Mouse (Mus musculus) E14TG2a.4 (cell line): ENCODE results near the gene Chgb.

ENCODE experiments used
- CTCF ChIP-seq: conservative IDR thresholded peaks from 2 replicates; pipeline ENCODE4 v1.5.1; 2014; ENCODE audit warnings: low read length
- NANOG ChIP-seq: IDR thresholded peaks from 2 replicates; pipeline ENCODE4 v1.6.1; 2014; ENCODE audit warnings: borderline replicate concordance, low read length, mixed read lengths
- POU5F1 ChIP-seq: IDR thresholded peaks from 2 replicates; pipeline ENCODE4 v1.6.1; 2014; ENCODE audit warnings: low read length, borderline replicate concordance

DNA sequence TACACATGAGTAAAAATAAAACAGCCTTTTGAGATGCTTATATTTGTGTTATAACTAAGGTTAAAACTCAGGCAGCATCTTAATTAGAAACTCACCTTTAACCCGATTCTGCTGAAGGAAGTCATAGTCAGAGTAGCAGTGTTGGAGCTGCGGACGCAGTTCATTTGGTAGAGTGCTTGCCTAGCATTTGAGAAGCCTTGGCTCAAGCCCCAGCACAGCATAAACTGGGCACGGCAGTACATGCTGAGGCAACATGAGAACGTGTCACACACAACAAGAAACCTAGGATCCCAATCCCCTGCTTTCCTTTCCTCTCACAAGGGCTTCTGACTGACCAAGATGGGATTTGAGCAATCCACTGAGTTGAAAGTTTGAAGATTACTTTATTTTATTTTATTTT lies 36.2 kb upstream of the Chgb start:
- no peak for TF ChIP-seq CTCF
- TF ChIP-seq NANOG: no peak
- TF ChIP-seq POU5F1: no peak
